Mouse (Mus musculus): ENCODE measurements around the gene Psmb5.

DNA sequence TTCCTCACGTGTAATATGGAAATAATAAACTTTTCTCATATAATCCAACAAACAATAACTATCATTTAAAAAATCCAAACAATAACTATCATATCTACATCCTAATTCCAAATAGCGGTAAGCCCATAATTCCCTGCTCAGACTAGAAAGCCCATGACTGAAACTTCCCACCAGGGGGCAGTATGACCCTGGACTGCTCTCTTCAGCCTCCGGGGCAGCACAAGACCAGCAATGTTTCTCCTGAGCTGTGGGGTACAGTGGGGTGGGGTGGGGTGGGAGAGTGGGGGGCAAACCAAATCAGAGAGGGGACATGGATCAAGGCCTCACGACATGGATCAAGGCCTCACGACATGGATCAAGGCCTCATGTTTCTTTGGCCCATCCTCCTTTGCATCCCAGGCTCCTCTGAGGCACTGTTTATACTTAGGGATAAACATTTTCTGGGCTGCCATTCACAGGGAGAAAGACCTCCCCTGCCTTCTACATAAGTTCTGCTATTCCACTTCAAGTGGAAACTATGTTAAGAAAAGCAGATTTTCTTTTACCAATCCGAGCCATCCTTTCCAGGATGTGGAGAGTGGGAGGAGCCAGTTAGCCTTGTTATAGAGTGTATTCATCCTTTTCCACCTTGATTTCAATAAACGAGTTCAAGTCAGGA, 34.0 kb downstream of the Psmb5 start:
- TF ChIP-seq CTCF (IDR thresholded peaks at IDR 0.05; ENCODE audit: insufficient read depth, low read length) (peak; percentile 73), POLR2A (IDR thresholded peaks at IDR 0.05; ENCODE audit: borderline replicate concordance, extremely low read depth, low read depth, low read length) (no peak)

Measured in lung, adult 2 months (tissue).